Mouse (Mus musculus) neutrophil, adult 5-6 weeks (primary cell): ENCODE data around the gene Kcnn4. TPM values are rescaled to one million over a fixed set of nuclear protein-coding genes. Genes with fewer than 3 reads are reported as not detected.
A peak's percentile ranks its signal among the peaks of the same experiment; 100 is the strongest.

ENCODE experiments used
- ATAC-seq: fragments of 151-379, 151-347 bp; 2 replicates; pipeline ENCODE4 v1.8.0; 2017; ENCODE audit warnings: mild to moderate bottlenecking, moderate TSS enrichment; ENCODE audit not compliant: insufficient number of reproducible peaks, poor library complexity, low FRiP score, severe bottlenecking; ENCODE audit errors: extremely low read depth
- total RNA-seq: library from RNA; stranded (forward); fragments of 200-1000 nt; gene quantifications from 2 replicates; pipeline ENCODE4 v1.2.3, GENCODE M21; 2017

The Kcnn4 gene
- total RNA-seq, 1 experiment from 2014 or later = 14.8 TPM

- peak; percentile 73 for ATAC-seq
Observed at GRCm38 (mm10) chr7:24364827-24365226, 5.2 kb upstream of the Kcnn4 start.

- no peak for ATAC-seq
Observed at GRCm38 (mm10) chr7:24365258-24366014, 4.6 kb upstream of the Kcnn4 start.

GRCm38 (mm10) chr7:24366716-24367632, 3.1 kb upstream of the Kcnn4 start:
- no peak for ATAC-seq

GRCm38 (mm10) chr7:24368226-24368625, 1.8 kb upstream of the Kcnn4 start:
- no peak for ATAC-seq

GRCm38 (mm10) chr7:24368946-24369345, 1.1 kb upstream of the Kcnn4 start:
- ATAC-seq = no peak

- no peak for ATAC-seq
Observed at GRCm38 (mm10) chr7:24371012-24371808, 1.1 kb downstream of the Kcnn4 start.

GRCm38 (mm10) chr7:24371809-24372145, 1.7 kb downstream of the Kcnn4 start:
- no peak for ATAC-seq

GRCm38 (mm10) chr7:24372300-24372699, 2.2 kb downstream of the Kcnn4 start:
- no peak for ATAC-seq

- ATAC-seq = no peak
Observed at GRCm38 (mm10) chr7:24372786-24373185, 2.7 kb downstream of the Kcnn4 start.

- ATAC-seq = peak; percentile 11; the same call in 1 of the 2 replicates
Observed at GRCm38 (mm10) chr7:24373538-24374379, 3.7 kb downstream of the Kcnn4 start.

GRCm38 (mm10) chr7:24376456-24376855, 6.4 kb downstream of the Kcnn4 start:
- no peak for ATAC-seq

- ATAC-seq = no peak
Observed at GRCm38 (mm10) chr7:24377091-24377865, 7.2 kb downstream of the Kcnn4 start.

GRCm38 (mm10) chr7:24378049-24378701, 8.1 kb downstream of the Kcnn4 start:
- ATAC-seq = no peak

- peak; percentile 47; the same call in 1 of the 2 replicates for ATAC-seq
Observed at GRCm38 (mm10) chr7:24379934-24380333, 9.9 kb downstream of the Kcnn4 start.

GRCm38 (mm10) chr7:24380370-24380769, 10.3 kb downstream of the Kcnn4 start:
- no peak for ATAC-seq

GRCm38 (mm10) chr7:24382730-24383372, 12.8 kb downstream of the Kcnn4 start:
- ATAC-seq = no peak

- no peak for ATAC-seq
Observed at GRCm38 (mm10) chr7:24384070-24384469, 14.0 kb downstream of the Kcnn4 start.
